Mouse (Mus musculus): ENCODE results near the gene Sdk1.

GRCm38 (mm10) chr5:142022877-142023580 is 781.7 kb downstream of the Sdk1 start:
- TF ChIP-seq GATA1 (IDR thresholded peaks at IDR 0.05; ENCODE audit: borderline replicate concordance, low read length) (no peak), FLI1 (IDR thresholded peaks at IDR 0.05; ENCODE audit: low read length) (no peak)

Data from megakaryocyte, embryonic 14.5 days (primary cell).